Mouse (Mus musculus) liver, postnatal 0 days (tissue): ENCODE measurements around the gene Kti12.

Experiments used
- CTCF ChIP-seq: sonication (generic); IDR thresholded peaks from 2 replicates; pipeline ENCODE4 v1.5.1; 2016; ENCODE audit warnings: antibody characterized with exemption, low read depth
- EP300 ChIP-seq: IDR thresholded peaks from 2 replicates; pipeline ENCODE4 v1.6.1; 2016; ENCODE audit warnings: antibody characterized with exemption, low read depth, mild to moderate bottlenecking

- TF ChIP-seq CTCF, result no peak
- TF ChIP-seq EP300, result no peak
These were observed 21.5 kb upstream of the Kti12 start for GRCm38 (mm10) chr4:108826096-108826495.
